Mouse (Mus musculus): ENCODE data around the gene Spata6. TPM values are rescaled to one million over a fixed set of nuclear protein-coding genes. Genes with fewer than 3 reads are reported as not detected.
A peak's percentile ranks its signal among the peaks of the same experiment; 100 is the strongest.

The Spata6 gene
- polyA plus RNA-seq, 1 experiment from 2014 or later = 27.2 TPM

- Histone ChIP-seq H3K9me3 (ENCODE audit: control insufficient read depth, low read depth, low read length) (no peaks in the 10 kb centered on the region), H3K4me3 (ENCODE audit: low read depth, low read length) (peak overlapping the region; percentile 87), H3K4me1 (ENCODE audit: control insufficient read depth, insufficient read depth, low read length) (peaks cover 7% of the 10 kb centered on the region; the same call in 1 of the 2 replicates), H3K9ac (replicated peaks; ENCODE audit: low read depth, low read length) (no peak overlapping the region), H3K27me3 (ENCODE audit: control insufficient read depth, insufficient read depth, low read length) (no peaks in the 10 kb centered on the region), H3K27ac (ENCODE audit: low read length) (peak overlapping the region; percentile 73; the same call in 1 of the 2 replicates), H3K4me2 (replicated peaks; ENCODE audit: low read depth, low read length) (peak overlapping the region; percentile 44), H3K36me3 (ENCODE audit: control insufficient read depth, insufficient read depth, low read length) (no peaks in the 10 kb centered on the region)
- no peak for ATAC-seq (ENCODE audit: insufficient number of reproducible peaks, insufficient read depth, low FRiP score, low read depth)
- 13% methylated on average over 4 of the region's 4 CpGs for WGBS
These were observed 1.5 kb downstream of the Spata6 start for GRCm38 (mm10) chr4:111721121-111721840.

DNA sequence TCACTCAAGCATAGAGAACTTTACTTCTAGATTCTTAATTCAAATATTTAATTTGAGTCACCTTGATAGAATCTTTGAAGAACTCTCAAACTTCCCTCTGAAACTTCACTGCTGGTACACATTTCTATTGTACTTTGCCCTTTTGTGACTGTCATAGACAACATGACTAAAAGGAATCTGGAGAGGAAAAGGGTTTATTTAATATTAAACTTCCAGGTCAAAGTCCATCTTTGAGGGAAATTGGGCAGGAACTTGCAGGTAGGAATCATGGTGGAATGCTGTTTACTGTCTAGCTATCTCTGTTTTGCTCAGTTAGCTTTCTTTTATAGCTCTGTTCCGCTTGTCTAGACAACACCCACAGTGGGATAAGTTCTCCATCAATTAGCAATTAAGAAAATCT lies 17.8 kb downstream of the Spata6 start:
- Histone ChIP-seq H3K9ac (replicated peaks; ENCODE audit: low read depth, low read length) (no peak overlapping the region), H3K4me2 (replicated peaks; ENCODE audit: low read depth, low read length) (no peak overlapping the region), H3K4me3 (ENCODE audit: low read depth, low read length) (no peak overlapping the region), H3K27me3 (ENCODE audit: control insufficient read depth, insufficient read depth, low read length) (no peaks in the 10 kb centered on the region), H3K27ac (ENCODE audit: low read length) (no peak overlapping the region), H3K36me3 (ENCODE audit: control insufficient read depth, insufficient read depth, low read length) (no peaks in the 10 kb centered on the region), H3K4me1 (ENCODE audit: control insufficient read depth, insufficient read depth, low read length) (no peaks in the 10 kb centered on the region), H3K9me3 (ENCODE audit: control insufficient read depth, low read depth, low read length) (no peaks in the 10 kb centered on the region)
- no peak for ATAC-seq (ENCODE audit: insufficient number of reproducible peaks, insufficient read depth, low FRiP score, low read depth)
- whole genome bisulfite sequencing = 91% methylated on average over 1 of the region's 1 CpGs

DNA sequence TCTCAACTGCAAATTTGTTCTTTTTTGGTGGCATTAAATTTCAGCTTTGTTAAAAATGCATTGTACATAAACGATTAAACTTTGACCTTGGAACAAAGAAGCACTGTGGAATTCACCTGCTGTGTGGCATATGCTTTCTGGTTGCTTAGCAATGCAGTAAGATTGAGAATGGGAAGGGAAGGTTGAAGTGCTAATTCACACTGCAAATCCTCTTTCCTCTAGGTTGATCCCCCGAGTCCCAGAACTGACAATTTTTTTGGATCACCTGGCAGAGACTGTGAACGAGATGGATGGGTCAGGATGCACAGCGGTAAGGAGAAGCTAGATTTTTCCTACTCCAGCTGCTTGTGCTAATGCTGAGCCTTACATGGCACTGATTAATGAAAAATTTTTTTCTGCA lies 60.7 kb downstream of the Spata6 start:
- Histone ChIP-seq H3K27ac (ENCODE audit: low read length) (no peak overlapping the region), H3K27me3 (ENCODE audit: control insufficient read depth, insufficient read depth, low read length) (no peaks in the 10 kb centered on the region), H3K9ac (replicated peaks; ENCODE audit: low read depth, low read length) (no peak overlapping the region), H3K4me2 (replicated peaks; ENCODE audit: low read depth, low read length) (no peak overlapping the region), H3K4me1 (ENCODE audit: control insufficient read depth, insufficient read depth, low read length) (no peaks in the 10 kb centered on the region), H3K9me3 (ENCODE audit: control insufficient read depth, low read depth, low read length) (no peaks in the 10 kb centered on the region), H3K36me3 (ENCODE audit: control insufficient read depth, insufficient read depth, low read length) (no peaks in the 10 kb centered on the region; the same call in 1 of the 2 replicates), H3K4me3 (ENCODE audit: low read depth, low read length) (no peak overlapping the region)
- no peak for ATAC-seq (ENCODE audit: insufficient number of reproducible peaks, insufficient read depth, low FRiP score, low read depth)
- 57% methylated on average over 4 of the region's 4 CpGs for WGBS

GRCm38 (mm10) chr4:111799892-111800291 lies 80.1 kb downstream of the Spata6 start:
- Histone ChIP-seq H3K27ac (ENCODE audit: low read length) (no peak overlapping the region), H3K27me3 (ENCODE audit: control insufficient read depth, insufficient read depth, low read length) (no peaks in the 10 kb centered on the region), H3K4me1 (ENCODE audit: control insufficient read depth, insufficient read depth, low read length) (no peaks in the 10 kb centered on the region), H3K4me2 (replicated peaks; ENCODE audit: low read depth, low read length) (no peak overlapping the region), H3K9me3 (ENCODE audit: control insufficient read depth, low read depth, low read length) (no peaks in the 10 kb centered on the region), H3K9ac (replicated peaks; ENCODE audit: low read depth, low read length) (no peak overlapping the region), H3K36me3 (ENCODE audit: control insufficient read depth, insufficient read depth, low read length) (no peaks in the 10 kb centered on the region), H3K4me3 (ENCODE audit: low read depth, low read length) (no peak overlapping the region)
- 89% methylated on average over 3 of the region's 3 CpGs for WGBS
- no peak for ATAC-seq (ENCODE audit: insufficient number of reproducible peaks, insufficient read depth, low FRiP score, low read depth)

- Histone ChIP-seq H3K27me3 (ENCODE audit: control insufficient read depth, insufficient read depth, low read length) (no peaks in the 10 kb centered on the region), H3K9me3 (ENCODE audit: control insufficient read depth, low read depth, low read length) (no peaks in the 10 kb centered on the region), H3K4me3 (ENCODE audit: low read depth, low read length) (no peak overlapping the region), H3K27ac (ENCODE audit: low read length) (no peak overlapping the region), H3K4me1 (ENCODE audit: control insufficient read depth, insufficient read depth, low read length) (no peaks in the 10 kb centered on the region), H3K9ac (replicated peaks; ENCODE audit: low read depth, low read length) (no peak overlapping the region), H3K4me2 (replicated peaks; ENCODE audit: low read depth, low read length) (no peak overlapping the region), H3K36me3 (ENCODE audit: control insufficient read depth, insufficient read depth, low read length) (no peaks in the 10 kb centered on the region)
- no peak for ATAC-seq (ENCODE audit: insufficient number of reproducible peaks, insufficient read depth, low FRiP score, low read depth)
- WGBS = 90% methylated on average over 2 of the region's 2 CpGs
These were observed 83.4 kb downstream of the Spata6 start for GRCm38 (mm10) chr4:111803164-111803563.

- no peak for ATAC-seq (ENCODE audit: insufficient number of reproducible peaks, insufficient read depth, low FRiP score, low read depth)
- no peak overlapping the region for H3K4me2 ChIP-seq (replicated peaks; ENCODE audit: low read depth, low read length)
- H3K36me3 ChIP-seq (ENCODE audit: control insufficient read depth, insufficient read depth, low read length) = no peaks in the 10 kb centered on the region
- H3K9me3 ChIP-seq (ENCODE audit: control insufficient read depth, low read depth, low read length) = no peaks in the 10 kb centered on the region
- no peak overlapping the region for H3K27ac ChIP-seq (ENCODE audit: low read length)
- 50% methylated on average over 4 of the region's 4 CpGs for WGBS
- no peak overlapping the region for H3K4me3 ChIP-seq (ENCODE audit: low read depth, low read length)
- H3K4me1 ChIP-seq (ENCODE audit: control insufficient read depth, insufficient read depth, low read length) = no peaks in the 10 kb centered on the region
- no peak overlapping the region for H3K9ac ChIP-seq (replicated peaks; ENCODE audit: low read depth, low read length)
- no peaks in the 10 kb centered on the region for H3K27me3 ChIP-seq (ENCODE audit: control insufficient read depth, insufficient read depth, low read length)
These were observed 97.7 kb downstream of the Spata6 start for GRCm38 (mm10) chr4:111817478-111817877.

GRCm38 (mm10) chr4:111838882-111839281 lies 119.1 kb downstream of the Spata6 start:
- H3K4me3 ChIP-seq (ENCODE audit: low read depth, low read length) = no peak overlapping the region
- no peaks in the 10 kb centered on the region for H3K9me3 ChIP-seq (ENCODE audit: control insufficient read depth, low read depth, low read length)
- no peak overlapping the region for H3K9ac ChIP-seq (replicated peaks; ENCODE audit: low read depth, low read length)
- H3K36me3 ChIP-seq (ENCODE audit: control insufficient read depth, insufficient read depth, low read length) = no peaks in the 10 kb centered on the region
- no peak overlapping the region for H3K4me2 ChIP-seq (replicated peaks; ENCODE audit: low read depth, low read length)
- 93% methylated on average over 6 of the region's 6 CpGs for WGBS
- no peaks in the 10 kb centered on the region for H3K27me3 ChIP-seq (ENCODE audit: control insufficient read depth, insufficient read depth, low read length)
- no peak overlapping the region for H3K27ac ChIP-seq (ENCODE audit: low read length)
- H3K4me1 ChIP-seq (ENCODE audit: control insufficient read depth, insufficient read depth, low read length) = no peaks in the 10 kb centered on the region
- ATAC-seq (ENCODE audit: insufficient number of reproducible peaks, insufficient read depth, low FRiP score, low read depth) = no peak

- H3K9ac ChIP-seq (replicated peaks; ENCODE audit: low read depth, low read length) = no peak overlapping the region
- H3K27ac ChIP-seq (ENCODE audit: low read length) = no peak overlapping the region
- no peaks in the 10 kb centered on the region for H3K9me3 ChIP-seq (ENCODE audit: control insufficient read depth, low read depth, low read length)
- H3K4me1 ChIP-seq (ENCODE audit: control insufficient read depth, insufficient read depth, low read length) = no peaks in the 10 kb centered on the region
- no peak overlapping the region for H3K4me3 ChIP-seq (ENCODE audit: low read depth, low read length)
- no peaks in the 10 kb centered on the region for H3K27me3 ChIP-seq (ENCODE audit: control insufficient read depth, insufficient read depth, low read length)
- no peak overlapping the region for H3K4me2 ChIP-seq (replicated peaks; ENCODE audit: low read depth, low read length)
- no peak for ATAC-seq (ENCODE audit: insufficient number of reproducible peaks, insufficient read depth, low FRiP score, low read depth)
- H3K36me3 ChIP-seq (ENCODE audit: control insufficient read depth, insufficient read depth, low read length) = no peaks in the 10 kb centered on the region
These were observed 132.8 kb downstream of the Spata6 start for GRCm38 (mm10) chr4:111852626-111853025.

- no peak for ATAC-seq (ENCODE audit: insufficient number of reproducible peaks, insufficient read depth, low FRiP score, low read depth)
- H3K4me3 ChIP-seq (ENCODE audit: low read depth, low read length) = no peak overlapping the region
- H3K9me3 ChIP-seq (ENCODE audit: control insufficient read depth, low read depth, low read length) = no peaks in the 10 kb centered on the region
- H3K27ac ChIP-seq (ENCODE audit: low read length) = no peak overlapping the region
- H3K4me1 ChIP-seq (ENCODE audit: control insufficient read depth, insufficient read depth, low read length) = no peaks in the 10 kb centered on the region
- H3K27me3 ChIP-seq (ENCODE audit: control insufficient read depth, insufficient read depth, low read length) = no peaks in the 10 kb centered on the region
- H3K9ac ChIP-seq (replicated peaks; ENCODE audit: low read depth, low read length) = no peak overlapping the region
- no peaks in the 10 kb centered on the region for H3K36me3 ChIP-seq (ENCODE audit: control insufficient read depth, insufficient read depth, low read length)
- WGBS = 79% methylated on average over 5 of the region's 5 CpGs
- H3K4me2 ChIP-seq (replicated peaks; ENCODE audit: low read depth, low read length) = no peak overlapping the region
These were observed 146.9 kb downstream of the Spata6 start for GRCm38 (mm10) chr4:111866701-111867100.
